Mouse (Mus musculus) heart, embryonic 14.5 days (tissue): ENCODE measurements around the gene Tbc1d25. TPM values are rescaled to one million over a fixed set of nuclear protein-coding genes. Genes with fewer than 3 reads are reported as not detected.

ENCODE experiments used
- ATAC-seq: fragments of 200-750 bp; cut with Nextera tagmentation; 2 replicates; pipeline ENCODE4 v1.8.0; 2017; ENCODE audit warnings: low read depth, moderate TSS enrichment; ENCODE audit not compliant: insufficient number of reproducible peaks, insufficient read depth, low FRiP score
- H3K27ac ChIP-seq, 2 experiments: fragments of 200-500 bp in 1 of 2; fragments of 300-500 bp in 1 of 2; sonication (generic) in 1 of 2; replicated peaks in 1 of 2; 2 replicates each; pipeline ENCODE4 v1.5.1; 2012 to 2014; ENCODE audit warnings: low read depth in 2 of 2, low read length in 2 of 2, control low read depth in 1 of 2, mild to moderate bottlenecking in 1 of 2, mixed read lengths in 1 of 2; ENCODE audit not compliant: control insufficient read depth in 1 of 2, insufficient read depth in 1 of 2
- H3K27me3 ChIP-seq: fragments of 300-500 bp; sonication (generic); 2 replicates; pipeline ENCODE4 v1.6.1; 2014; ENCODE audit warnings: mild to moderate bottlenecking, low read length, control low read depth; ENCODE audit not compliant: control insufficient read depth, insufficient read depth
- H3K36me3 ChIP-seq: fragments of 300-500 bp; sonication (generic); 2 replicates; pipeline ENCODE4 v1.6.1; 2014; ENCODE audit warnings: mild to moderate bottlenecking, control low read depth, low read length, mixed read lengths; ENCODE audit not compliant: control insufficient read depth, insufficient read depth
- H3K4me1 ChIP-seq, 2 experiments: fragments of 200-500 bp in 1 of 2; fragments of 300-500 bp in 1 of 2; sonication (generic) in 1 of 2; 2 replicates each; pipeline ENCODE4 v1.6.1; 2012 to 2014; ENCODE audit warnings: low read length in 2 of 2, control low read depth in 1 of 2, mixed read lengths in 1 of 2; ENCODE audit not compliant: control insufficient read depth in 2 of 2, insufficient read depth in 2 of 2
- H3K4me2 ChIP-seq: fragments of 300-500 bp; sonication (generic); 2 replicates; pipeline ENCODE4 v1.6.1; 2014; ENCODE audit warnings: mild to moderate bottlenecking, low read length
- H3K4me3 ChIP-seq, 2 experiments: fragments of 200-500 bp in 1 of 2; fragments of 300-500 bp in 1 of 2; sonication (generic) in 1 of 2; 2 replicates each; pipeline ENCODE4 v1.5.1; 2012 to 2014; ENCODE audit warnings: low read length in 2 of 2, mild to moderate bottlenecking in 2 of 2, control low read depth in 1 of 2, low read depth in 1 of 2, moderate library complexity in 1 of 2; ENCODE audit not compliant: control insufficient read depth in 1 of 2, insufficient read depth in 1 of 2
- H3K9ac ChIP-seq: fragments of 300-500 bp; sonication (generic); 2 replicates; pipeline ENCODE4 v1.6.1; 2014; ENCODE audit warnings: mild to moderate bottlenecking, low read length
- H3K9me3 ChIP-seq: fragments of 300-500 bp; sonication (generic); 2 replicates; pipeline ENCODE4 v1.6.1; 2016; ENCODE audit warnings: low read length, control low read depth; ENCODE audit not compliant: control insufficient read depth
- WGBS: fragments of 180-500 bp; shearing (Covaris S2); extraction: QIAGEN DNeasy Blood & Tissue Kit; methylation state at CpG from one replicate; pipeline ENCODE4 v1.1.7; 2014; 5-methylcytosine and 5-hydroxymethylcytosine counted together
- polyA plus RNA-seq: library from polyadenylated mRNA; unstranded; fragments of >200 nt; fragmentation: Nextera tagmentation; extraction: Ambion mirVana; gene quantifications from 2 replicates; pipeline ENCODE4 v1.2.1, GENCODE M21; 2014

The Tbc1d25 gene
- polyA plus RNA-seq, 1 experiment from 2014 or later = 12.0 TPM

DNA sequence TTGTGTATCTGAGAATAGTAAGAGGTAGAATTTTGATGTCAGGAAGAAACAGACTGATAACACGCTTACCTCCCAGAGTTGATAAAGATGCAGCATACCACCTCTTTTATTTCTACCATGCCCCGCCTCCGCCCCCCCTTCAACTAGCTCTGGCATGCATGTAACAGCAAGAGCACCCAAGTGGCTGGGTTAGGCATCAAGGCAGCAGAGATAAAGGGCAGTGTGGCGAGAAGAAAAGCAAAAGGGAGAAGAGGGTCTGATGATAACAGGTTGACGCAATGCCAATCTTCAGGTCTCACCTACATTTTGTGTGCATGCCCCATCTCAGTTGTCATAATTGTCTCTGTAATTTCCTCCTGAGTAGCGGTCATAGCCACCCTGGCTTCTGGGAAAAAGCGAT is 33.0 kb downstream of the Tbc1d25 start:
- H3K27me3 ChIP-seq = no peaks in the 10 kb centered on the region
- 61% methylated on average over 7 of the region's 7 CpGs for WGBS
- H3K9ac ChIP-seq = no peak overlapping the region
- ATAC-seq = no peak
- peaks cover 60% of the 10 kb centered on the region for H3K36me3 ChIP-seq
- no peak overlapping the region for H3K27ac ChIP-seq
- H3K4me3 ChIP-seq = no peak overlapping the region
- H3K9me3 ChIP-seq = no peaks in the 10 kb centered on the region
- H3K4me1 ChIP-seq = peaks cover 4 to 6% of the 10 kb centered on the region in 2 experiments; a peak in 2 of 4 replicates
- no peak overlapping the region for H3K4me2 ChIP-seq

GRCm38 (mm10) chrX:8141058-8141457 is 34.9 kb downstream of the Tbc1d25 start:
- Histone ChIP-seq H3K27ac (no peak overlapping the region), H3K27me3 (no peaks in the 10 kb centered on the region), H3K9me3 (no peaks in the 10 kb centered on the region), H3K9ac (no peak overlapping the region), H3K4me1 (peaks cover 4 to 6% of the 10 kb centered on the region in 2 experiments; a peak in 2 of 4 replicates), H3K4me2 (no peak overlapping the region), H3K36me3 (peaks cover 61% of the 10 kb centered on the region), H3K4me3 (no peak overlapping the region)
- no peak for ATAC-seq
- WGBS = 66% methylated on average over 3 of the region's 3 CpGs

GRCm38 (mm10) chrX:8140446-8140845 is 35.5 kb downstream of the Tbc1d25 start:
- H3K27ac ChIP-seq = no peak overlapping the region
- no peak for ATAC-seq
- H3K9ac ChIP-seq = no peak overlapping the region

GRCm38 (mm10) chrX:8139480-8139879 is 36.5 kb downstream of the Tbc1d25 start:
- no peak overlapping the region for H3K9ac ChIP-seq
- H3K9me3 ChIP-seq = no peaks in the 10 kb centered on the region
- H3K4me1 ChIP-seq = peaks cover 4 to 6% of the 10 kb centered on the region in 2 experiments; a peak in 2 of 4 replicates
- H3K4me3 ChIP-seq = no peak overlapping the region
- no peak for ATAC-seq
- no peak overlapping the region for H3K27ac ChIP-seq
- no peaks in the 10 kb centered on the region for H3K27me3 ChIP-seq
- WGBS = 53% methylated on average over 1 of the region's 1 CpGs
- peaks cover 60% of the 10 kb centered on the region for H3K36me3 ChIP-seq
- H3K4me2 ChIP-seq = no peak overlapping the region

More at GRCm38 (mm10) chrX:8140446-8140845, 35.5 kb downstream of the Tbc1d25 start:
- H3K27me3 ChIP-seq = no peaks in the 10 kb centered on the region
- 95% methylated on average over 2 of the region's 2 CpGs for WGBS
- H3K9me3 ChIP-seq = no peaks in the 10 kb centered on the region
- H3K4me3 ChIP-seq = no peak overlapping the region
- H3K4me2 ChIP-seq = no peak overlapping the region
- H3K4me1 ChIP-seq = peaks cover 4 to 6% of the 10 kb centered on the region in 2 experiments; a peak in 2 of 4 replicates
- H3K36me3 ChIP-seq = peaks cover 61% of the 10 kb centered on the region

- H3K4me3 ChIP-seq = no peak overlapping the region
- H3K4me2 ChIP-seq = no peak overlapping the region
- no peaks in the 10 kb centered on the region for H3K27me3 ChIP-seq
- H3K36me3 ChIP-seq = peaks cover 29% of the 10 kb centered on the region
- H3K27ac ChIP-seq = no peak overlapping the region
- no peaks in the 10 kb centered on the region for H3K9me3 ChIP-seq
- no peak overlapping the region for H3K9ac ChIP-seq
- 51% methylated on average over 2 of the region's 2 CpGs for WGBS
- no peak for ATAC-seq
- H3K4me1 ChIP-seq = 0 out of 4 replicates have a peak, but pooled peaks cover 0 to 4% of the 10 kb centered on the region in 2 experiments
These were observed 40.1 kb downstream of the Tbc1d25 start for GRCm38 (mm10) chrX:8135886-8136285.

DNA sequence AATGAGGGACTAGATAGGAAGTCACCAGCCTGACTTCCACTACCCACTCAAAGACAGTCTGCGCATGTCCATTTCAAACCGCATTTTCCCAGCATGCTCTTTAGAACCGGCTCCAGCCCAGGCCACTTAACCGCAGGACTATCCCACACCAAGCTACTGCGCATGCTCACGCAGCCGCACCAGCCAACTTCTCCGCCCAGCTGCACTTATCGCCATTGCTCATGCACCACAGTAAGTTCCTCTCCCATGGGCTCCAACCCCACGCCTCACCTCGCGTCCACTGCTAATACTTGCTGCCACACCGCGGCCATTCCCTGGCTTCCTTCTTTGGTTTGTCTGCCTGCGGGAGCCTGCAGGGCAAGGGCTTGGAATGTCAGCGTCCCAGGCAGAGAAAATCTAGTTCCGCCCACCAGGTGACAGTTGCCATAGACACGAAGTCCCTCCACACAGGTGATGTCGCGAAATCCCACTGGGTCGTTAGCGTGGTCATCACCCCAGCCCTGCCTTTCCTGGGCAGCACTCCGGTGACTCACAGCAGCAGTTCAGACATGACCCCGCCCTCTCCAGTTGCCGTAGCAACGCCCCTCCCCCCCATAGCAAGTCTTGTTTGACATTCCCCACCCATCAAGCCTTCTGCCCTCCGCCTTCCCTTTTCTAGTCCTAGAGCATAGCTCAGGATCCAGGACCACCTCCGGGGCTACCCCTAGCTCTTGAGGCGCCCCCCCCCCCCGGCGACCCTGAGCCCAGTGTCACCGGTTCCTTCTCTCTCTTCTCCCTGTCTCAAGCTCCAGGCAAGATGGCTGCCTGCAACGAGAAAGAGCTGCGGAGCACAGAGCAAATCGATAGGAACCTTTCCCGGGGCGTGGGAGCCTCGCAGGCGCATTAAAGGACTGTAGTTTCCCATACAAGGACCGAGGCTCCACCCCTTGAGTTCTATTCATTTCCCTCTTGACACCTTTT is 43.7 kb downstream of the Tbc1d25 start, which contains the start of gene Wdr13:
Gene Wdr13, minus strand, starts transcription at position 876 of the 960 bp plus-strand sequence.
- Histone ChIP-seq H3K4me2 (peak within 1 kb of the TSS; percentile 68), H3K36me3 (peaks cover 28% of the 10 kb centered on the region), H3K4me3 (peak within 1 kb of the TSS; percentile 51 to 88), H3K27me3 (no peaks in the 10 kb centered on the region), H3K4me1 (0 out of 4 replicates have a peak, but pooled peaks cover 0 to 4% of the 10 kb centered on the region in 2 experiments), H3K27ac (peak within 1 kb of the TSS; percentile 97 to 100), H3K9ac (peak within 1 kb of the TSS; percentile 82), H3K9me3 (no peaks in the 10 kb centered on the region)
- peak; percentile 88 for ATAC-seq
- 19% methylated on average over 37 of the region's 40 CpGs for WGBS

DNA sequence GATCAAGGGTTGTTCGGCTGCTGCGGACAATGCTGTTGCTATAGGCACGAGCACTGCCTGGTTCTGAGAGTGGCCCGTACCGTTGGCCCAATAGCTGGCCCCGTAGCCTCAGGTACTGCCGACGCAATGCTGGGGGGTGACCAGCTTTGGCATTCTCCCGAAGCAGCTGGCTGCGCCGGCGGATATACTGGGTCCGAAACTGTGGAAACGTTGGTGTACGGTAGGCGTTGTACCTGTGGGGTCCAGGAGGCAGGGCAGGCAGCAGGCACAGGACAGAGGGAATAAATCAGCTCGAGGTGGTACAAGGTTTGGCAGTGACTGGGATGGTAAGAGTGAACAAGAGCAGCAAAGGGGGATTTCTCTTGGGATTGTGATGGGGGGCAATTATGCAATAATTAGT is 44.6 kb downstream of the Tbc1d25 start:
- Histone ChIP-seq H3K27ac (peak overlapping the region in 1 of 2 experiments; percentile 97; a peak in 1 of 4 replicates), H3K36me3 (peaks cover 36% of the 10 kb centered on the region), H3K4me1 (0 out of 4 replicates have a peak, but pooled peaks cover 0 to 4% of the 10 kb centered on the region in 2 experiments), H3K9me3 (no peaks in the 10 kb centered on the region), H3K9ac (0 out of 2 replicates have a peak overlapping the region, but pooled peaks have one; percentile 25), H3K27me3 (no peaks in the 10 kb centered on the region), H3K4me2 (peak overlapping the region; percentile 68), H3K4me3 (peak overlapping the region in 1 of 2 experiments; percentile 51; a peak in 3 of 4 replicates)
- 82% methylated on average over 17 of the region's 17 CpGs for WGBS
- no peak for ATAC-seq
